Mouse (Mus musculus) G1E (cell line): Measurements from ENCODE around the gene Hoxa1. TPM values are rescaled to one million over a fixed set of nuclear protein-coding genes. Genes with fewer than 3 reads are reported as not detected.

Experiments
- ATAC-seq: 2 replicates; pipeline ENCODE4 v1.8.0; 2016; ENCODE audit warnings: mild to moderate bottlenecking; ENCODE audit not compliant: insufficient number of reproducible peaks, poor library complexity, low FRiP score, severe bottlenecking; ENCODE audit errors: extremely low read depth
- DNase-seq: peaks from one replicate; pipeline ENCODE4 v3.0.0; 2012; ENCODE audit warnings: low spot score
- H3K27me3 ChIP-seq: 2 replicates; pipeline ENCODE4 v1.6.1; 2012; ENCODE audit warnings: mild to moderate bottlenecking, low read length, inconsistent platforms; ENCODE audit not compliant: insufficient read depth
- H3K36me3 ChIP-seq: replicated peaks from 2 replicates; pipeline ENCODE3; 2012; ENCODE audit warnings: mild to moderate bottlenecking, inconsistent platforms
- H3K4me1 ChIP-seq: 2 replicates; pipeline ENCODE4 v1.6.1; 2012; ENCODE audit warnings: low read depth, low read length, inconsistent platforms, mixed read lengths; ENCODE audit not compliant: insufficient read depth
- H3K4me3 ChIP-seq: 2 replicates; pipeline ENCODE4 v1.5.1; 2012; ENCODE audit warnings: low read depth, mild to moderate bottlenecking, inconsistent platforms, low read length, moderate library complexity, mixed read lengths
- H3K9me3 ChIP-seq: replicated peaks from 2 replicates; pipeline ENCODE4 v1.6.1; 2012; ENCODE audit warnings: inconsistent platforms
- CTCF ChIP-seq: IDR thresholded peaks from 2 replicates; pipeline ENCODE4 v1.5.1; 2012; ENCODE audit warnings: low read depth, low read length, inconsistent platforms, mixed read lengths
- GATA1 ChIP-seq: IDR thresholded peaks from 2 replicates; pipeline ENCODE4 v1.6.1; 2012; ENCODE audit warnings: borderline replicate concordance, low read length, inconsistent platforms, mixed read lengths
- GATA2 ChIP-seq: IDR thresholded peaks from 2 replicates; pipeline ENCODE4 v1.6.1; 2012; ENCODE audit warnings: low read depth, low read length, inconsistent platforms, borderline replicate concordance
- POLR2AphosphoS5 ChIP-seq: IDR thresholded peaks from 2 replicates; pipeline ENCODE4 v1.6.1; 2012; ENCODE audit warnings: low read depth, low read length, inconsistent platforms; ENCODE audit not compliant: insufficient replicate concordance
- TAL1 ChIP-seq: conservative IDR thresholded peaks from 2 replicates; pipeline ENCODE4 v1.6.1; 2012; ENCODE audit warnings: low read depth, low read length, inconsistent platforms, mixed read lengths
- polyA plus RNA-seq: library from polyadenylated mRNA; stranded (reverse); fragments of >175 nt; gene quantifications from 2 replicates; pipeline ENCODE4 v1.2.3, GENCODE M21; 2012
- total RNA-seq, 2 experiments: library from RNA; stranded (forward) in 1 of 2; stranded (reverse) in 1 of 2; fragments of 200-1000 nt in 1 of 2; fragments of >200 nt in 1 of 2; fragmentation: Nextera tagmentation in 1 of 2; gene quantifications; 2 replicates each; pipeline ENCODE4 v1.2.3; 2014 to 2017

Gene Hoxa1
- total and polyA plus RNA-seq, 3 experiments, result 0.22 TPM; not detected in 2

DNA sequence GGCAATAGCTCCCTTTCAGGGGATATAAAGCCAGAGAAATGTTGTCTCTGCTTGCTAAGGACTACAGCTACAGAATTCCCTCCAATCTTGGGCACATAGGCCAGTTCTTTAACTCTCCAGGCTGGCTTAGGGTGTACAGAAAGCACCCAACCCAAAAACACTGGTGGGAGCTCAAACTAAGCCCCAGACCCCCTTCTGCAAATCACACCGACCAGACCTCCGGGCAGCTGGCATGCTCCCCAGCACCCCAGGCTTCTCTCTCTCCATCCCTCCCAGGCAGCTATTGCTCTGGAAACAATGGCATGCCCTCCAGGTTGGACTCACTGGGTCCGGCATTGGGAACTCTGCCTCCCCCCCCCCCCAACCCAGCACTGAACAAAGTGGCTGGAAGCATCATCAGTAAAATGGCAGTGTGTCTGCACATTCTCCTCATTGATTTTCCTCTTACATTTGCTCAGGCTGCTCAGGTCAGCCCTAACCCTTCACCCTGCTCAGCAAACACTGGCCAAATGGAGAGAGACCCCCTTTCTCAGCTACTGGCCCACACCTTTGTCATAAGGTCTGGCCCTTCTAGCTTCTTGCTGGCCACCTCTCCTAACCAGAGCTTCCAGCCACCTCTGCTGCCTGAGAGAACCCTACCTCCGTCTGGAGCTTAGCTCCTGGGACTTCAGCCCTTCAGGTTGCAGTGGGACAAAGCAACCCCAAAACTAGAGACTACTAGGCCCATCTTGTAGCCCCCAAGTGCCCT is 21.0 kb upstream of the Hoxa1 start:
- no peak for DNase-seq
- H3K36me3 ChIP-seq, result no peaks in the 10 kb centered on the region
- no peak for ATAC-seq
- no peaks in the 10 kb centered on the region for H3K9me3 ChIP-seq
- peaks cover 40% of the 10 kb centered on the region for H3K27me3 ChIP-seq
- H3K4me3 ChIP-seq, result no peak overlapping the region
- H3K4me1 ChIP-seq, result no peaks in the 10 kb centered on the region
- TF ChIP-seq CTCF (no peak), POLR2AphosphoS5 (no peak), GATA1 (no peak), GATA2 (no peak), TAL1 (no peak)

DNA sequence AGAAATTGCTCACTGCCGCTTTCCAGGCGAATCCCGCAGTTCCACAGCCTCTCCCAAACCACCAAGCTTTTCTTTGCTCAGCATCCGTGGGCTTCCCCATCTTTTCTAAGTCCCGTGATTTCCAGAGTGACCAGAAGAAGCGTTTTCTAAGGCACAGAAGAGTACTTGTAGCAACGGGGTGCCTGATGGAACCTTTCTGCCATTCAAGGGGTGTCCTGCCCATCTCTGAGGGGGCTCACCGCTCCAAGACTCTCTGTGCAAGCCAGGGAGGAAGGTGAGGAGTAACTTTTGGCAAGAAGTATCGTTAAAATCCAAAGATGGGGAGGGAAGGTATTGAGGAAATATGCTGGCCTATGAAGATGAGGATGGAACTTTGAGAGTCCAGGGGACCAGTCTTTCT is 19.7 kb upstream of the Hoxa1 start:
- H3K9me3 ChIP-seq, result no peaks in the 10 kb centered on the region

GRCm38 (mm10) chr6:52177061-52177735 is 19.1 kb upstream of the Hoxa1 start, which contains the start of gene 5730596B20Rik:
Gene 5730596B20Rik, plus strand, starts transcription at chr6:52177498.
- ATAC-seq (no peak), DNase-seq (no peak)
- Histone ChIP-seq H3K27me3 (peaks cover 45% of the 10 kb centered on the region), H3K4me1 (no peaks in the 10 kb centered on the region), H3K4me3 (no peak within 1 kb of the TSS), H3K9me3 (no peaks in the 10 kb centered on the region), H3K36me3 (no peaks in the 10 kb centered on the region)
- TF ChIP-seq TAL1, result no peak
- TF ChIP-seq GATA1, result no peak
- TF ChIP-seq CTCF, result no peak

More for the DNA sequence above, 19.7 kb upstream of the Hoxa1 start:
- ATAC-seq, result no peak
- no peaks in the 10 kb centered on the region for H3K36me3 ChIP-seq
- no peaks in the 10 kb centered on the region for H3K4me1 ChIP-seq
- H3K27me3 ChIP-seq, result peaks cover 40% of the 10 kb centered on the region
- no peak overlapping the region for H3K4me3 ChIP-seq
- DNase-seq, result no peak
- TF ChIP-seq TAL1 (no peak), POLR2AphosphoS5 (no peak), GATA1 (no peak), GATA2 (no peak)

DNA sequence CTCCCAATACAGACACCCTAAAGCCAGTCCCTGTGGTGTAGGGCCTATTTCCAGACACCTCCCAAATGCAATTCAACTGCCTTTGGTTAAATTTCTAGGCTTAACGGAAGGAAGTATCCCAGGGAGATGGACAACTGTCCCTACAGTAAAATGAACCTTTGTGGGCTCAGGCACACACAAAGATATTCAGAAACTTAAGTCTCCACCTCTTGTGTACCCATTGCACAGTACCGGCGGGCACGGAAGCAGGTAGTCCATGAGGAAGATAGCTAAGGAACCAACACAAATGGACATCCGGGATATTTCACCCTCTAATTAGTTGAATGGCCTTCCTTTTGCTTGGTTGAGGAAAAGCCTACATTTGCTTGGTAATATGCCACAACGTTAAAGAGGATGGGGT is 18.3 kb upstream of the Hoxa1 start:
- DNase-seq (no peak), ATAC-seq (no peak)
- Histone ChIP-seq H3K9me3 (no peaks in the 10 kb centered on the region), H3K36me3 (no peaks in the 10 kb centered on the region), H3K27me3 (peaks cover 48% of the 10 kb centered on the region), H3K4me3 (no peak overlapping the region), H3K4me1 (no peaks in the 10 kb centered on the region)
- no peak for TF ChIP-seq POLR2AphosphoS5
- no peak for TF ChIP-seq TAL1
- no peak for TF ChIP-seq CTCF
- TF ChIP-seq GATA1, result no peak
- no peak for TF ChIP-seq GATA2

GRCm38 (mm10) chr6:52175864-52176263 is 17.7 kb upstream of the Hoxa1 start:
- Histone ChIP-seq H3K27me3 (peaks cover 53% of the 10 kb centered on the region), H3K36me3 (no peaks in the 10 kb centered on the region), H3K4me1 (no peaks in the 10 kb centered on the region), H3K4me3 (no peak overlapping the region), H3K9me3 (no peaks in the 10 kb centered on the region)
- no peak for ATAC-seq
- no peak for DNase-seq
- no peak for TF ChIP-seq GATA1
- TF ChIP-seq GATA2, result no peak
- no peak for TF ChIP-seq CTCF
- no peak for TF ChIP-seq POLR2AphosphoS5
- TF ChIP-seq TAL1, result no peak

GRCm38 (mm10) chr6:52174968-52175751 is 17.0 kb upstream of the Hoxa1 start:
- DNase-seq (no peak), ATAC-seq (no peak)
- Histone ChIP-seq H3K9me3 (no peaks in the 10 kb centered on the region), H3K4me3 (no peak overlapping the region), H3K36me3 (no peaks in the 10 kb centered on the region), H3K4me1 (no peaks in the 10 kb centered on the region), H3K27me3 (peaks cover 60% of the 10 kb centered on the region)
- TF ChIP-seq GATA1, result no peak
